Mouse (Mus musculus): ENCODE data around the gene Vat1. TPM values are rescaled to one million over a fixed set of nuclear protein-coding genes. Genes with fewer than 3 reads are reported as not detected.
A peak's percentile ranks its signal among the peaks of the same experiment; 100 is the strongest.
"Not testable (repeated sequence)": the region's sequence is repeated elsewhere in the genome, so short reads cannot be mapped to it uniquely, and the experiment has no call there.

Vat1 gene
- polyA plus RNA-seq, 1 experiment = 272 TPM

- Histone ChIP-seq H3K4me3 (ENCODE audit: low read depth, low read length) (no peak overlapping the region), H3K27me3 (ENCODE audit: control insufficient read depth, insufficient read depth, low read length) (no peaks in the 10 kb centered on the region), H3K36me3 (ENCODE audit: control insufficient read depth, insufficient read depth, low read length) (no peaks in the 10 kb centered on the region), H3K4me1 (ENCODE audit: control insufficient read depth, insufficient read depth, insufficient read length, low read length) (peaks cover 26% of the 10 kb centered on the region), H3K27ac (ENCODE audit: insufficient read depth, low read depth, low read length) (no peak overlapping the region)
- 29% methylated on average over 3 of the region's 3 CpGs for WGBS
- TF ChIP-seq CTCF (IDR thresholded peaks at IDR 0.05; ENCODE audit: extremely low read depth, insufficient read length, insufficient replicate concordance, low read depth, low read length) (no peak), POLR2A (IDR thresholded peaks at IDR 0.05; ENCODE audit: low read depth, low read length) (no peak)
Observed at GRCm38 (mm10) chr11:101483804-101484203, 17.8 kb upstream of the Vat1 start.

- 20% methylated on average over 6 of the region's 6 CpGs for WGBS
- Histone ChIP-seq H3K27me3 (ENCODE audit: control insufficient read depth, insufficient read depth, low read length) (no peaks in the 10 kb centered on the region), H3K4me3 (ENCODE audit: low read depth, low read length) (no peak overlapping the region), H3K27ac (ENCODE audit: insufficient read depth, low read depth, low read length) (peak overlapping the region; percentile 74), H3K4me1 (ENCODE audit: control insufficient read depth, insufficient read depth, insufficient read length, low read length) (peaks cover 28% of the 10 kb centered on the region), H3K36me3 (ENCODE audit: control insufficient read depth, insufficient read depth, low read length) (no peaks in the 10 kb centered on the region)
- TF ChIP-seq CTCF (IDR thresholded peaks at IDR 0.05; ENCODE audit: extremely low read depth, insufficient read length, insufficient replicate concordance, low read depth, low read length) (no peak), POLR2A (IDR thresholded peaks at IDR 0.05; ENCODE audit: low read depth, low read length) (no peak)
Observed at GRCm38 (mm10) chr11:101480912-101481311, 14.9 kb upstream of the Vat1 start.

DNA sequence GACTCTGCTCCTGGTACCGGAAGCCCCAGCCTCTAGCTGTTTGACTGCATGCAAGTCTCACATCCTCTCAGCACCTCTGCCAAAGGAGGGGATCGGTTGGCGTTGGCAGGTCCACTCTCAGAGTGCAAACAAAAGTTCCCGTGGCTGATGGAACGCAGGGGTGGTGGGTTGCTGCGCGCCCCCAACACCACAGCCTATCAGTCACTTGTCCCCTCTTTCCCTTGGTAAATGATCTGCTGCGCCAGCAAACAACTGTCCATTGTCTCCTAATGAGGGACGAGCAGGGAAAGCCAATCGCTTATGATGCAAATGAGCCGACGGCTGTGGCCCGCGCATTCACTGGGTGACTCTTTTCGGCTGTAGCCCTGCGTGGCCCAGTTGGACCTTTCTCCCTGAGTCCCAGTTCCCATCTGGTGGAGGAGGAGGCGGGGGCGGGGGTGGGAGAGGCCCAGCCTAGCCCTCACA, 13.2 kb upstream of the Vat1 start:
- no peaks in the 10 kb centered on the region for H3K27me3 ChIP-seq (ENCODE audit: control insufficient read depth, insufficient read depth, low read length)
- H3K4me1 ChIP-seq (ENCODE audit: control insufficient read depth, insufficient read depth, insufficient read length, low read length) = peaks cover 28% of the 10 kb centered on the region
- no peak overlapping the region for H3K27ac ChIP-seq (ENCODE audit: insufficient read depth, low read depth, low read length)
- H3K4me3 ChIP-seq (ENCODE audit: low read depth, low read length) = peak overlapping the region; percentile 36
- H3K36me3 ChIP-seq (ENCODE audit: control insufficient read depth, insufficient read depth, low read length) = no peaks in the 10 kb centered on the region
- TF ChIP-seq POLR2A (IDR thresholded peaks at IDR 0.05; ENCODE audit: low read depth, low read length) (no peak), CTCF (IDR thresholded peaks at IDR 0.05; ENCODE audit: extremely low read depth, insufficient read length, insufficient replicate concordance, low read depth, low read length) (no peak)
- 13% methylated on average over 18 of the region's 18 CpGs for whole genome bisulfite sequencing

DNA sequence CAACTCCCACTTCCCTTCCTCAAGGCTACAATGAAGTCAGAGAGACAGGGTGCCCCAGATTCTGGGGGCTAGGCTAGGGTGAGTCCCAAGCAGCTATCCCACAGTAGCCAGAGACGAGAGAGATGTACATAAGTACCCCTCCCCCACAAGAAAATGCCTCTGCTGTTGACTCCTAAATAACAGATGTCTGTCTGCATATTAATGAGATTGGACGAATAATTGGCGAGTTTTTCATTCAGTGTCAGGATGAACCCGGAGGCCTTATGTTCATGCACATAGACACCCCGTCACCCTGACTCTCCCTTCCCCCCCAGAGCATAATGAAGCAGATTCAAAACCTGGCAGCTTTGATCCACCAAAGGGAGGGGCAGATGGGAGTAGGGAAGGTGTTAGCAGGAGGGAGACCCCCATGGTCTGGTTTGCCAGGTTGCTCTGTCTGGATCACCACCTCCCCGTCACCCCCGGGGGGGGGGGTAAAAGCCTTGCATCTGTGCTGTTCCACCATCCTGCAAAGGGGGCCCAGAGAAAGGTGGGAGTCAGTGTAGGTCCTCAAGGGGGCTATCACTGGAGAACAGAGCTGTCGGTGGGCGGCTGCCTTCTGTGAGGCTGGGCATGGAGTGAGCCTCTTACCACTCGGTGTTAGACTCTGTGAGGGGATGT, 11.7 kb upstream of the Vat1 start:
- H3K36me3 ChIP-seq (ENCODE audit: control insufficient read depth, insufficient read depth, low read length) = no peaks in the 10 kb centered on the region
- no peak for TF ChIP-seq POLR2A (IDR thresholded peaks at IDR 0.05; ENCODE audit: low read depth, low read length)
- H3K4me3 ChIP-seq (ENCODE audit: low read depth, low read length) = no peak overlapping the region
- 88% methylated on average over 10 of the region's 10 CpGs for WGBS
- no peaks in the 10 kb centered on the region for H3K27me3 ChIP-seq (ENCODE audit: control insufficient read depth, insufficient read depth, low read length)
- H3K4me1 ChIP-seq (ENCODE audit: control insufficient read depth, insufficient read depth, insufficient read length, low read length) = peaks cover 28% of the 10 kb centered on the region
- no peak overlapping the region for H3K27ac ChIP-seq (ENCODE audit: insufficient read depth, low read depth, low read length)

GRCm38 (mm10) chr11:101477194-101477551, 11.1 kb upstream of the Vat1 start:
- H3K27me3 ChIP-seq (ENCODE audit: control insufficient read depth, insufficient read depth, low read length) = no peaks in the 10 kb centered on the region
- no peaks in the 10 kb centered on the region for H3K36me3 ChIP-seq (ENCODE audit: control insufficient read depth, insufficient read depth, low read length)
- TF ChIP-seq POLR2A (IDR thresholded peaks at IDR 0.05; ENCODE audit: low read depth, low read length) (no peak), CTCF (IDR thresholded peaks at IDR 0.05; ENCODE audit: extremely low read depth, insufficient read length, insufficient replicate concordance, low read depth, low read length) (no peak)
- 69% methylated on average over 4 of the region's 4 CpGs for WGBS
- H3K4me3 ChIP-seq (ENCODE audit: low read depth, low read length) = no peak overlapping the region
- peaks cover 28% of the 10 kb centered on the region for H3K4me1 ChIP-seq (ENCODE audit: control insufficient read depth, insufficient read depth, insufficient read length, low read length)
- H3K27ac ChIP-seq (ENCODE audit: insufficient read depth, low read depth, low read length) = no peak overlapping the region

GRCm38 (mm10) chr11:101476361-101476760, 10.3 kb upstream of the Vat1 start:
- WGBS = 57% methylated on average over 4 of the region's 4 CpGs
- H3K27me3 ChIP-seq (ENCODE audit: control insufficient read depth, insufficient read depth, low read length); H3K36me3 ChIP-seq (ENCODE audit: control insufficient read depth, insufficient read depth, low read length); H3K27ac ChIP-seq (ENCODE audit: insufficient read depth, low read depth, low read length); H3K4me3 ChIP-seq (ENCODE audit: low read depth, low read length): not testable (repeated sequence)
- peaks cover 23% of the 10 kb centered on the region for H3K4me1 ChIP-seq (ENCODE audit: control insufficient read depth, insufficient read depth, insufficient read length, low read length)

- no peaks in the 10 kb centered on the region for H3K36me3 ChIP-seq (ENCODE audit: control insufficient read depth, insufficient read depth, low read length)
- WGBS = 33% methylated on average over 5 of the region's 5 CpGs
- H3K27ac ChIP-seq (ENCODE audit: insufficient read depth, low read depth, low read length) = no peak overlapping the region
- peaks cover 7% of the 10 kb centered on the region for H3K4me1 ChIP-seq (ENCODE audit: control insufficient read depth, insufficient read depth, insufficient read length, low read length)
- TF ChIP-seq POLR2A (IDR thresholded peaks at IDR 0.05; ENCODE audit: low read depth, low read length) = no peak
- TF ChIP-seq CTCF (IDR thresholded peaks at IDR 0.05; ENCODE audit: extremely low read depth, insufficient read length, insufficient replicate concordance, low read depth, low read length) = no peak
- H3K4me3 ChIP-seq (ENCODE audit: low read depth, low read length) = no peak overlapping the region
- no peaks in the 10 kb centered on the region for H3K27me3 ChIP-seq (ENCODE audit: control insufficient read depth, insufficient read depth, low read length)
Observed at GRCm38 (mm10) chr11:101474298-101474697, 8.3 kb upstream of the Vat1 start.

DNA sequence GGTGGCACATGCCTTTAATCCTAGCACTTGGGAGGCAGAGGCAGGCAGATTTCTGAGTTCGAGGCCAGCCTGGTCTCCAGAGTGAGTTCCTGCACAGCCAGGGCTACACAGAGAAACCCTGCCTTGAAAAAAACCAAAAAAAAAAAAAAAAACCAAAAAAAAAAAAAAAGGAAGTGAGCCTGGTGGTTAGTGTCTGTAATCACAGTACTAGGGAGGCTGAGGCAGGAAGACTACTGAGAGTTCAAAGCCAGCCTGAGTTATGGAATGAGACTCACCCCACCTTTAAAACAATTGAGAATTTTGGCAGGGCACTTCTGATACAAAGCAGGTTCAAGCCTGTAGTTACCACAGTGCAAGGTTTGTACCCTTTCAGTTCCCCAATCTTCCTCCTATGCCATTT, 7.7 kb upstream of the Vat1 start:
- not testable (repeated sequence) for H3K27me3 ChIP-seq (ENCODE audit: control insufficient read depth, insufficient read depth, low read length); H3K4me3 ChIP-seq (ENCODE audit: low read depth, low read length); H3K4me1 ChIP-seq (ENCODE audit: control insufficient read depth, insufficient read depth, insufficient read length, low read length); H3K36me3 ChIP-seq (ENCODE audit: control insufficient read depth, insufficient read depth, low read length); H3K27ac ChIP-seq (ENCODE audit: insufficient read depth, low read depth, low read length)
- WGBS = 83% methylated on average over 1 of the region's 1 CpGs

Measured in small intestine, adult 2 months (tissue).